Mouse (Mus musculus) gastrocnemius, postnatal 25 days (tissue): Measurements from ENCODE around the gene Ift52. TPM values are rescaled to one million over a fixed set of nuclear protein-coding genes. Genes with fewer than 3 reads are reported as not detected.
"Not testable (repeated sequence)": the region's sequence is repeated elsewhere in the genome, so short reads cannot be mapped to it uniquely, and the experiment has no call there.

Experiments
- DNase-seq: peaks from one replicate; pipeline ENCODE4 v3.0.0; 2022
- total RNA-seq, 2 experiments: library from RNA; stranded (reverse); gene quantifications; 1 replicate in 1 of 2; 2 replicates in 1 of 2; pipeline ENCODE4 v1.2.3; 2021

Gene Ift52
- total RNA-seq, 2 experiments from 2014 or later, result 10.6 to 12.6 TPM

DNA sequence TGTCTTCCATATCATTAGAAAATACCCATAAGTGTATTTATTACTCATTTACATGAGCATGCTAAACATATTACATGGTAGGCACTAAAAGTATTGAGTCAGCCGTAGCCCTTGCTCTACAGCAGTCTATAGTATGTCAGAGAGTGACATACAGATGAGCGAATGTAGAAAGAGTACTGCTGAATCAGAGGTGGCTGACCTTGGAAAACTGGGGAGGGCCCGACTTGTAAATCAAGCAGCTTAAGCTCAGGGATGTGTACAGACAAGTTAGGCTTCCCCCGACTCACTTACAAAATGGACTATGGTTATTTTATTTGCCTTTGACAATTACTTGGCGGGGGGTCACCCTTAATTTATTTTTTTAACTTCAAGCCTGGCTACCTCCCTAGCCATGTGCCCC, 14.1 kb downstream of the Ift52 start:
- DNase-seq, result no peak

DNA sequence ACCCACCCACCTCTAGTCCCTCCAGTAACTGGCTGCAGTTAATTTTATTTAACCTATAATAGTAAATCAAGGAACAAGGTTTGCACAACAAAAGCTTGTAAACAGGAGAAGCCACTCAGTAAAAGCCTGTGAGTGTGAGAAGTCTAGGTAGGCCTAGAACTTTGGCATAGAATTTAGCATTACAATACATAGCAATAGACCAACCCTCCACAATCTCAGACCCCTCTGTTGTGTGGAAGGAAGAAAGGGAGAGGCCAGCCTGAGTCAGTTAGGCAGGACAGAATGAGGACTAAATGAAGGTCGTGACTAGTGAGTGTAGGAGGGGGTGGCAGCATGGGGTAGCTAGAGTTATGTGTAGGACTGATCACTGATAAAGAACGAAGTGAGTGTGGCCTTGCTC, 14.6 kb downstream of the Ift52 start:
- no peak for DNase-seq

DNA sequence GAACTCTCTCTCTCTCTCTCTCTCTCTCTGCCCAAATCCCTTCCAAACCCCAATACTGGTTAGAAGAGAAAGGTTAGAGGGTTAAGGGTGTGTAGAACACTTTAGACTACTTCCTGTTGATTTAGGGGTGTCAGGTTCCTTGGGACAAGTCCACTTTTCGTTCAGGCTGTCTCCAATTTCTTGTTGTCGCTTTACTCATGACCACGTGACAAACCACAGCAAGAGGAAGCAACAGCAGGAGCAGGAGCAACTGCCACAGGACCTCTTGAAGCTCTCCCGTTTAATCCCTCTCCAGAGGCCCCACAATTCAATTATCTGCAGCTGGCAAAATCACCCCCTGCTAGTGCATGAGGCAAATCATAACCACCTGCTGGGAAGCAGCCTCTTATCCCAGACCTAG, 15.5 kb downstream of the Ift52 start:
- DNase-seq, result no peak

DNA sequence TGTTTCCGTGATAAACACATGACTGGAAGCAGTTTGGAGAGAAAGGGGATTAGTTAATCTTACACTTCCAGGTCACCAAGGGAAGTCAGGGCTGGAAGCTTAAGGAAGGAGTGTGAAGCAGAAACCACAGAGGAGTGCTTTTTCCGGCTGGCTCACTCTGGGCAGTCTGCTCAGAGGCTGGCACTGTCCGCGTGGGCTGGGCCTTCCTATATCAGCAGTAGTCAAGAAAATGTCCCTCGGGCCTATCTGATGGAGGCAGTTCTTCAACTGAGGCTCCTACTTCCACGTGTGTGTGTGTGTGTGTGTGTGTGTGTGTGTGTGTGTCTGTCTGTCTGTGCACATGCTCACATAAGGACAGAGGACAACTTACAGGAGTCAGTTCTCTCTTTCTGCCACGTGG, 22.8 kb downstream of the Ift52 start:
- DNase-seq, result no peak

DNA sequence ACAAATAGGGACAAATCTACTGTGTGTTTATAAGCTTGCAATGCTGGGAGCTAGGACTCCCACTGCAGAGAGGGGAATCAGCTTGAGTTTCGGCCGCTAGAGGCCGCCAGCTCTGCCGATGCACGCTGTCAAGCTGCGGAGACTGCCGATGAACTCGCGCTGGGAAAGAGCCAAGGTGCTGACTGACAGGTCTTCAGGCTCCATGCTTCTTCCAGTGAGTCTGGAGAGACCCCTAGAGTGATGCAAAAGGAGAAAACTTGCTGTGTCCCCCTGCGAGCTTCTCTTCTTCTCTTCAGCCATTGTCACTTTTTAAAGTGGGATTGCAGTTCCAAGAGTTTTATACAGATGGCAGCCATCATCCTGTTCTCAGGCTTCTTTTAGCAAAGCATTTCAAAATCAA, 31.0 kb downstream of the Ift52 start:
- DNase-seq, result peak; percentile 42

DNA sequence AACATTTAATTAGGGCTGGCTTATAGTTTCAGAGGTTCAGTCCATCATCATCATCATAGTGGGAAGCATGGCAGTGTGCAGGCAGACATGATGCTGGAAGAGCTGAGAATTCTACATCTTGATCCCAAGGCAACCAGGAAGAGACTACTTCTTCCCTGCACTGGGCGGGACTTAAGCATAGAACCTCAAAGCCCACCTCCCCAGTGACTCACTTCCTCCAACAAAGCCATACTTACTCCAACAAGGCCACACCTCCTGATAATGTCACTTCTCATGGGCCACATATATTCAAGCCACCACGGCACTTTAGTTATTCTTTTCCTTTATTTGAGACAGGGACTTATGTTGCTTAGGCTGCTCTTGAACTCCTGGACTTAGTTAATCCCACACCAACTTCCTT, 32.0 kb downstream of the Ift52 start:
- no peak for DNase-seq

DNA sequence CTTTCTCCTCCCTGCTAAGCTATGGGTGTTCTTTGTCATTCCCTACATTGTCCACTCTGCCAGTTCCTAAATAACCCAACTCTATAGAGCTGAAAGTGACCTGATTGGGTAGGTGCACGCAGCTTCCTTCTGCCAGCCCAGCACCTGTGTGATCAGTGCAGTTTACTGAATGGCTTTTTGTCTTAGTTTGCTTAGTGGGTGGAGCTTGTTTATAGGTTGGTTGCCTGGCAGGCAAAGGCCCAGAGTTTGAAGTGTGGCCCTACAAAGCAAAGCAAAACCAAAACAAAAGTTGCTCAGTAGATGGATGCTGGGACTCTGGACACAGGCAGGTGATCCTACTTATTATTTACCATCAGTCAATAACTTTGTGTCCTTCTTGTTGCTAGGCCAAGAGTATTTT, 34.5 kb downstream of the Ift52 start:
- DNase-seq, result no peak

DNA sequence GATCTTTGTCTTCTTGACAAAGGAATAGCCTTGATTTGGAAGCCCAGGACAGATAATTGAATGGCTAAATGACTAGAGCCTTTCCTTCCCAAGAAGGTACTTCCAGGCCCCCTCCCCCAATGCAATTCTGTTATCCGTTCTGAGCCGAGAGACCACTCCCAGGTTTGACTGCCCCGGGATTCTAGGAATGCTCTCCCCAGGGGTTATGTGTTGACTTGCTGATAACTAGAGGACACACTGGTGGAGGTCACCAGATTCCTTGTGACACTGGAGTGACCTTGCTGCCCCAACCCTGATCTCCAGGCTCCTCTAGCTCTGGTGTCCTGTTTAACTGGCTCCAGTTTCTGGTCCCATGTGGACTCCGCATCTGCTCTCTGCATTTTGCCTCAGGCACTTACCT, 34.9 kb downstream of the Ift52 start:
- no peak for DNase-seq

DNA sequence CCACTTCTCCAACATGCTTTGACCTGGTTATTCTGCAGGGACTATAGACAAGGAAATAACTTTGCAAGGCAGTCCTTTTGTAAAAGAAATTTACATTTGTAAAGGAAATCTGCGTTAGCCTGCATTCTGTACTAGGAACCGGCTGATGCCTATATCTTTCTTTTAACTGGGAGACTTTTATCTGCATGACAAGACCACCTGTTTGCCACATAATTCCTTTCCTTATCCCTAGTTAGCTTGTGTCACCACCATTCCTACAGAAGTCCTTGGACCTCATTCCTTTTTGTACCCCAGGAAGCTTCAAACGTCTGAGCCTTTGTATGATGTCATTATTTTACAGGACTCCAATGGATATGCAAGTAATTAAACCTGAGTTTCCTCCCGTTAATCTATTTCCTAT, 35.7 kb downstream of the Ift52 start:
- no peak for DNase-seq

DNA sequence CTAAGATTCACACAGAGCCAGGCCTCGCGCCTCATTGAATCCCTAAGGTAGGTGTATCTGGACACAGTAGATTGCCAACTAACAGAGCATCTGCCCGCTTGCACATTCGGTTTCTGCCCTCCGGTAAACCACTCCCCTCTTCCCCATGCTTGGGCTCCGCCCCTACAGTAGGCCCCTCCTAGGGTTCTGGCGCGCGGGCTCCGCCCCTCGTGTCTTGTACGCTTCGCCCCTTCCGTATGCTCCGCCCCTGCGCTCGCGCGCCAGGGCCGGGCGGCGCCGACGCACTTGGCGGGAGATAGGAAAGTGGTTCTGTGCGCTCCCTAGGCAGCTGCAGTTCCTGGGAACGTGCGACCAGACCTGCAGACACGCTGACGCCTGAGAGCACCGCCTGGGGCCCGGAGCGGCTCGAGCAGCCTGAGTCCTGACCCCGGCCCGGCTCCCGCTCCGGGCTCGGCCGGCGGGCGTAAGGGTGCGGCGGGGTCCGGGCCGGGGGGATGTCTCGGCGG, 37.2 kb downstream of the Ift52 start, which contains the start of gene Mybl2:
Gene Mybl2 (plus strand): TSS at position 353 of the 506 bp plus-strand sequence.
- DNase-seq, result peak; percentile 90

DNA sequence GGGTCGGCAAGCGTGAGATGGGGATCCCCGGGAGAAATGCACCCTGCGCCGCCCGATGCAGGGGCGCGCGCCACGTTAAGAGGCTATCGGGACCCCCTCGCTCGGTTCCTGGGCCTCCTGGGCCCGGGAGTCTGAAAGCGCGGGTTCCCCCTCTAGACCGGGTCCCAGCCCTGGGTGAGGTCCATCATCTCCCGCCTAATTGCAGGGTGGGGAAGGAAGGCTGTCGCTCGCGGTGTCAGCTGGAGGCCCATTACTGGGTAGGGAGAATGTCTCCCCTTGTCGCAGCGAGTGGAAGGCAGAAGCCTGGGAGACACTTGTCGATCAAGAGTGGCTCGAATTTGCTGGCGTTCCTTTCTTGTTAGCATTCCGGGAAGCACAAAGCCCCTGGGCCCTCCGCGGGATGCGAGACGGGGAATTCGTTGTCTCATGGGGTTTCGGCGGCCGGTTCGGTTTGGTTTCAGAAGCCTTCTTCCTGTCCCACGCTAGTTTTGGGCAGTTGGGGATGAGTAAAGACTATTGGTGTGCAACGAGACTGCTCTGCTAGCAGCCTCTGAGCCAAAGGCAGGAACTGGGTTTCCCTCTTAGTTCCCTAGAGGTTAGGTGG, 37.8 kb downstream of the Ift52 start:
- no peak for DNase-seq

DNA sequence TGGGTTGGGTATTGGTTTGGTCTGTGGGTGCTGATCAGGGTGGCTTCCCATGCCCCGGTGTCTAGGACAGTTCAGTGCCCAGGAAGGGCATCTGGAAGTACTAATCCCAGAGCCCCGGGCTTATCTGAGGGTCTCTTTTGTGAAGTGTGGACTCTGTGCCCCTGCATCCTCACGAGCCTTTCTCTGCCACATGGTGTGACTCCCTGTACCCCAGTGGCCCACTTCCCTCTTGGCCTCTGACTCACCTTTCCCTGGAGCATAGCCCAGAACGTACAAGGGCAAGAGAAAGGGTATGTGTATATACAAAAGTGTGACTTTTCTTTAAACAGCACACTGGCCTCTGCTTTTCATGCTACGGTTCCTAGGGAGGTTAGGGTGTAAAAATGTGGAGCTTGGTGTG, 38.6 kb downstream of the Ift52 start:
- DNase-seq, result no peak

DNA sequence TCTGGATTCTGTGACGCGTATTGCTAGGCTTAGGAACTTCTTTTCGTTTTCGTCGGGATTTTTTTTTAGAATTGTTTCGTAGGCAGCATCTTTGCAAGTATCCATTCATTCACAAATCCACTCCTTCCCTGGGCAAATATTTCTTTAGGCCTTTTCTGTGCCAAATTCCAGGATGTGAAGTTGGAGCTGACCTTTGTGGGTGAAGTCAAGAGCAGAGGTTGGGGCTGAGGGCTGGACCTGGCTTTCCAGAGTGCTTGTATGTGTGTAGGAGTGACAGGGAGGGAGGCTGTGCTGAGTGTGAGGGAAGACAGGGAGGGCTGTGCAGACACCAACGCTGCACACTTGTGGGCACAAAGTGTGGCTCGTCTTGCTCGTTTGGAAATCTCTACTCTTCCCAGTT, 39.4 kb downstream of the Ift52 start:
- DNase-seq, result no peak

DNA sequence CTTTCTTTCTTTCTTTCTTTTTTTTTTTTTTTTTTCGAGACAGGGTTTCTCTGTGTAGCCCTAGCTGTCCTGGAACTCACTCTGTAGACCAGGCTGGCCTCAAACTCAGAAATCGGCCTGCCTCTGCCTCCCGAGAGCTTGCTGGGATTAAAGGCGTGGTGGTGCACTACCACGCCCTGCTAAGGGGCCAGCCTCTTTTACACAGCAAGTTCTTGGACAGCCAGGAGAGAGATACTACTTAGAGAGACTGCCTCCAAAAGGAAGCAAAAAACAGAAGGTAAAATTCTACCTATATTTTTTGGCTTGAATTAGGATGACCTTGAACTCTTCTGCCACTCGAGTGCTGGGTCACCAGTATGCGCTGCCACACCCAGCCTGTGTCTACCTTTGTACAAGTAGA, 41.8 kb downstream of the Ift52 start:
- not testable (repeated sequence) for DNase-seq

DNA sequence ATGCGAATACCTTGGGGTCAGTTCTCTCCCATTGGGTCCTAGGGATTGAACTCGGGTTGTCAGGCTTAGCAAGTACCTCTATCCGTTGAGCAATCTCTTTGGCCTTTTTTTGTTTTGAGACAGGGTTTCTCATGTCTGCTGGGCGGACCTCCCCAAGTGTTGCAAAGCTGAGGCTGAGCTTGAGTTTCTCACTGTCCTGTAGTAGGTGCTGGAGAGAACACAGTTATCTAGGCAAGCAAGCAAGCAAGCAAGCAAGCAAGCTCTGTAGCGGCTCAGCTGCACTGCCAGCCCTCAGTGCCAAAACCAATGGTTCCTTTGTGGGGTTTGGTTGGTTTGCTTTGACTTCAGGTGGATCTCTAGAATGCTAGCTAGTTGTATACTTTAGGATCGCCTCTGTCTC, 43.5 kb downstream of the Ift52 start:
- DNase-seq, result no peak

DNA sequence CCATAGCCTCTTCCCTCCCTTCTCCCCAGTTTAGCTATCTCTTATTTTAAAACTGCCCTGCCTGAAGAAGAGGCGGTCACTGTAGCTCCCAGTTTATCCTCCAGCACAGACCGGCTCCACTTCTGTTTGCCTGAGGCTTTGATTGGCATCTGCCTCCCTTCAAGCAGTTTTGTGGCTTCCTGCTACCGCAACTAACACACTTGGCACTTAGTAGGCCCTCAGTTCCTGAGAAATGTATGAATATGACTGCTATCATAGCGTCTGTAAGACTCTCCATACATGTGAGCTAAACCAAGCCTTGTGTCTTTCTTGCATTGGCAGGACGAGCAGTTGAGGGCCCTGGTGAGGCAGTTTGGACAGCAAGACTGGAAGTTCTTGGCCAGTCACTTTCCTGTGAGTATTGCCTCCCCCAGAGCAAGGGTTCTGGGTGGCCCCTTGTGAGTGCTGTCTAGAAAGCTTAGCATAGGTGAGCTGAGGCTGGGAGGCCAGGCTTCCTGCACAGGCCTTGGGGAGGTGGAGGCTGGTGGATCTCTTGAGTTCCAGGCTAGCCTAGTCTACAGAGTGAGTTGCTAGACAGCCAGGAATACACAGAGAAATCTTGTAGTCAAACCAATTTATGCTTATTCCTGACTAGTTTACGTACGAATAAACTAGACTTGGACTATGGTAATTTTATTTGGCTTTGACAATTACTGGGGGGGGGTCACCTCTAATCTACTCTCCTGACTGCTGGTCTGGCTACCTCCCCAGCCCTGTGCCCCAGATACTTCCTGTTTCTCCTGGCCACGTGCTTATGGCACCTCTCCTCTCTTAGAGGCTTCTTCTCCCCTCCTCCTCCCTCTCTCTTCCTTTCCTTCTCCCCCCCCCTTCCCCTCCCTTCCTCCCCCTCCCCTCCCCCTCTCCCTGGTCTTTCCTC, 44.3 kb downstream of the Ift52 start:
- DNase-seq, result no peak

DNA sequence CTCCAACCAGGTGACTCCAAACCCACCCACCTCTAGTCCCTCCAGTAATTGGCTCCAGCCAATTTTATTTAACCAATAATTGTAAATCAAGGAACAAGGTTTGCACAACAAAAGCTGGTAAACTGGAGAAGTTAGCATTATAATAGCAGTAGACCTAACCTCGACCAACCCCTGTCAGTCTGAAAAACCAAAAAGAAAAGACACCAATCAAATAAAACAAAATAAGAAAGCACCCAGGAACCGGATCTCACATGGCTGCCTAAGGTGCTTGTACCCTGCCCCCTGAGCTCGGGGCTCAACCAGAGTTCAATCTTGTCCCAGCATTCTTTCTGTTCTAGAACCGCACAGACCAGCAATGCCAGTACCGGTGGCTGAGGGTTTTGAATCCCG, 45.0 kb downstream of the Ift52 start:
- DNase-seq, result no peak

DNA sequence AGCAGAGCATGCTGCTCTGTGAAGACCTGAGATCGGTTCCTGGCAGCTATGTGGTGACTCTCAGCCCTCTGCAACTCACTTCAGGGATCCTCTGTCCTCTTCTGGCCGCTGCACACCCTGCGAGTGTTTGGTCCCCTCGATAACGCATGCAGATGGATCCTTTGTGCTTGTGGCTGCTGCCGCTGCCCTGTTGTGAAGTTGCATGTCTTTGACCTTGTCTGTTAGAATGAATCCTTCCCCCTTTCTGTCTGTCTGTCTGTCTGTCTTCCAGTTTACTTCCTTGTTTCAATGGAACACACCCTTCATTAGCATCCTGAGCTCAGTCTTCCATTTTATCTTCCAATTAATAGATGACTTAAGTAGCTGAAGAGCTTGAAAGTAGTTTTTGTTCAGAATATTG, 49.2 kb downstream of the Ift52 start:
- no peak for DNase-seq

DNA sequence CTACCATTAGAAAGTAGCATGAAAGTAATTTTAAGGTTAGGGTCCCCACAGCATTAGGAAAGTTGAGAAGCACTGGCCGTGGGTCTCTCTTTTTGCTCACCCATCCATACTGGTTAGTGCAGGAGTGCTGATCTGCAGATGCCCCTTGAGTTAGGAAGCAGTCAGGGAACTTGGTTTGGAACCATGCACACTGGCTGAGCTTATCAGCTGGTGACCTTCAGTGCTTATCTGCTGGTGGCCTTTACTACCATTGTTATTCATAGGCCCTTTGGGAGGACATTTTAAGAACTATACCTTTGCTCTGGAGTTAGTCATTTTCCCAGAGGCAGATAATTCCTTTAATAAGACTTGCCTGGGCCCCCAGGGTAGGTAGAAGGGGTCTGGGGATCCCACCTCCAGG, 50.1 kb downstream of the Ift52 start:
- no peak for DNase-seq

DNA sequence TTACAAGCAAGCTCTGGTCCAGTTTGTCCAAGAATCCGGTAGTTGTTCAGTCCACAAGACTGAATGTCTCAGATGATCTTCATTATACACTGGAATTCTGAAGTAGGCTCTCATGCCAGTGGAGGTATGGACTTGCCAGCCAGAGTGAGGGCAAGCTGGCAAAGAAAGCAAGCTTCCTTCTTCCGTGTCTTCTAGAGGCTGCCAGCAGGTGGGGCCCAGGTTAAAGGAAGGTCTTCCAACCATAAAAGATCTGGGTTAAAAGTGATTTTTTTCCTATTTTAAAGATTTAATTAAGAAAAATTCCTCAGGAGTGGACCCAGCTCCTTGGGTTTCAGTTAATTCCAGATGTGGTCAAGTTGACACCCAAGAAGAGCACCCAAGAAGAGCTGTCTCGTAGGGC, 53.1 kb downstream of the Ift52 start:
- DNase-seq, result no peak

DNA sequence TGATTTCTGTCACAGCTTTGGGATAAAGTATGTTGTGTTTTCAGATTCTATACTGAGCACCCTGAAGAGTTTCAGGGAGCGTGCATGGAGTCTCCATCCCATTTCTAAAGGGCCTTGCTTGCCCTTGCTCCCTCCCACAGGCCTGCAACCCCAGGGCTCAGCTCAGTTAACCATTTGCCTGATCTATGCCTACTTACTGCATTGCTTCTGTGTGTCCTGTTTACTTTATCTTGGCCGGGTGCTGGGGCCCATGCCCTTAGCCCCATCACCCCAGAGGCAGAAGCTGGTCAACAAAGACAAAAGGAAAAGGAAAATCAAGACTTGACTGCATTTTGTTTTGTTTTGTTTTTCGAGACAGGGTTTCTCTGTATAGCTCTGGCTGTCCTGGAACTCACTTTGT, 54.4 kb downstream of the Ift52 start:
- no peak for DNase-seq

DNA sequence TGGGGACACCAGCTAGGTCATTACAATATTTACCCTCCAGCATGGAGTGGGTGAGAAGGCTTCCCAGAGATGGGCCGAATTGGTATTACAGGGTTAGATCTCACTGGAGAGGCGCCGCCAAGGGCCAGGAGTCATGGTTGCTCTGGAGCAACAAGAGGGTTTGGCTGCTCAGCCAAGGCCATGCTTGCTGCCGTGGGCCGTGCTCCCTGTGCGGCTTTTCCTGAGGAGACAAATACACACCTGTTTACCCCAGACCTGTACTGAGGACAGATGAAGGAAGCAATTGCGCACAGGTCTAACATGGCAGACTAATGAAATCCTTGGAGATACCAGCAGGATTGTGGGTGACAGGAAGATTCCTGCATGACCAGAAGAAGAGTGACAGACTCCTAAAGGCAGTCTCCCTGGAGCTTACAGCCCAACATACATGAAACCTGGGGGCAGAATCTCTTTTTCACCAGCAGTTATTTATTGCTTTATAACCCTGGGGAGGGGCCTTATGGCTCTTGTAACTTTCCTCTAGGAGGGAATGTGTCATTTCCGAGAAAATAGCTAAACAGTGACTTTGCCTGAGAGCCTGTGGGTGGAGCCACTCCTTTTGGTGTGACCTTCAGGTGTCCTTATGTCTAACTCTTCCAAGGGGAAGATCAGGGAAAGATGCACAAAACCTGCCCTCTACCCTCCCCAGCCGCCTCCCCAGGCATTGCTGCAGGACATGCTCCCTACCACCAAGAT, 56.0 kb downstream of the Ift52 start:
- no peak for DNase-seq

DNA sequence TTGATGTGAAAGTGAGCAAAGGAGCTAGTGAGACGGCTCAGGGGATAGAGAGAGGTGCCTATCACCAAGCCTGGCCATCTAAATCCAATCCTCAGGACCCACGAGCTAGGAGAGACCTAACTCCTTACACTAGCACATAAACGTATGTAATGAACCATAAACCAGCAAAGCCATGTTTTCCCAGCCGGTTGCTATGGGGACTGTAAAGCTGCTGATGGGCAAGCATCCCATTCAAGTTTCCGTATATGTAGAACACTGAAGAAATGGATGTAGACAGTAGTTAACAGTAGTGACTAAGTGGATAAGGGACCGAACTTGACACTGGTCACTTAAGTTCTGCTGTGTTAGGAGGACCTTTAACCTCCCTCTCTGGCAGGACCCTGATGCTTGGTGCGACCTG, 56.9 kb downstream of the Ift52 start:
- no peak for DNase-seq
